Mouse (Mus musculus): ENCODE measurements around the gene Taok2. TPM values are rescaled to one million over a fixed set of nuclear protein-coding genes. Genes with fewer than 3 reads are reported as not detected.
A peak's percentile ranks its signal among the peaks of the same experiment; 100 is the strongest.

Gene Taok2
- polyA plus RNA-seq, 1 experiment from 2014 or later: 8.7 TPM

DNA sequence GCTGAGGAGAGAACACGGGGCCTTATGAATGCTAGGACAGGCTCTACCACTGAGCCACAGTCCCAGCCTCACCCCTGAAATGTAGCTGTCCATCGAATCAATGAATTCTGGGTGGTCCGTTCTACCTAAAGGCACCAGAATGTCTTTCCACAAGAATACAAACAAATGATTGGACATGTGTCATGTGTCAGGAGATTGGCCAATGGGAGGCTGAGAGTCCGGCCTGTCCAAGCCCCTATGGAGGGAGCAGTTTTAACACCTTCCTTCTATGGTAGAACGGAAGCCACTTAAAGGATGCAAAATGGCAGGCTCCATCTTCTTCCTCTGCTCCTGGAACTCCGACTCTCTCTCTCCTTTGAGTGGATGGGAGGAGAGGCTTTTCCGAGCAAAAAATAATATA lies 66.9 kb downstream of the Taok2 start:
- Histone ChIP-seq H3K36me3 (replicated peaks; ENCODE audit: insufficient read depth, low read length) (no peaks in the 10 kb centered on the region), H3K4me1 (ENCODE audit: insufficient read depth) (no peaks in the 10 kb centered on the region), H3K27ac (ENCODE audit: low read depth) (no peak overlapping the region), H3K4me2 (ENCODE audit: low read depth, low read length) (no peak overlapping the region), H3K9ac (replicated peaks) (no peak overlapping the region), H3K4me3 (ENCODE audit: low read depth, low read length) (no peak overlapping the region), H3K9me3 (ENCODE audit: low read length) (no peaks in the 10 kb centered on the region), H3K27me3 (ENCODE audit: insufficient read depth, low read length) (peaks cover 4% of the 10 kb centered on the region; the same call in 1 of the 2 replicates)
- WGBS (ENCODE audit: insufficient replicate concordance): 80% methylated on average over 7 of the region's 7 CpGs
- ATAC-seq (no peak), DNase-seq (no peak)
- no peak for TF ChIP-seq CTCF (IDR thresholded peaks at IDR 0.05; ENCODE audit: low read depth)
- TF ChIP-seq EP300 (IDR thresholded peaks at IDR 0.05; ENCODE audit: low read depth): no peak

DNA sequence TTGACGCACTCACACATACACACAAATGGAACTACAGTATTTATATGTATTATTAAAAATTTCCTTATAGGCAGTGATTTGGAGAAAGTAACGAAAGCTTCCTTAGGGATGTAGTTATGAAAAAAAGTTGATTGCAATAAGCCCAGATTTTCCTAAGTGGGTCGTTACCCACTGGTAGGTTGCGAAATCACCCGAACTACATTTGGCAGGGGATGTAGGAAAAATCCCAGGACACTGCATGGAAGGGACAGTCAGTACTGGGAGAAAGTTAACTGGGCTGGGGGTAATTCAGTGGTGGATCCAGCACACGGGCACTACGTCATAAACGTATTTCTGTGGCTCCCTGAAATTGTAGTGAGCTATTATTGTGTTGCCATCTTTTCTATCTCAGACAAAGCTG lies 68.0 kb downstream of the Taok2 start:
- TF ChIP-seq CTCF (IDR thresholded peaks at IDR 0.05; ENCODE audit: low read depth): no peak
- peak; percentile 69; the same call in 1 of the 2 replicates for TF ChIP-seq EP300 (IDR thresholded peaks at IDR 0.05; ENCODE audit: low read depth)
- WGBS (ENCODE audit: insufficient replicate concordance): 68% methylated on average over 8 of the region's 8 CpGs
- Histone ChIP-seq H3K27me3 (ENCODE audit: insufficient read depth, low read length) (no peaks in the 10 kb centered on the region), H3K9me3 (ENCODE audit: low read length) (no peaks in the 10 kb centered on the region), H3K4me3 (ENCODE audit: low read depth, low read length) (no peak overlapping the region), H3K9ac (replicated peaks) (no peak overlapping the region), H3K36me3 (replicated peaks; ENCODE audit: insufficient read depth, low read length) (no peaks in the 10 kb centered on the region), H3K4me1 (ENCODE audit: insufficient read depth) (no peaks in the 10 kb centered on the region), H3K27ac (ENCODE audit: low read depth) (no peak overlapping the region), H3K4me2 (ENCODE audit: low read depth, low read length) (no peak overlapping the region)
- DNase-seq (no peak), ATAC-seq (peak; percentile 36; the same call in 1 of the 2 replicates)

- no peaks in the 10 kb centered on the region for H3K9me3 ChIP-seq (ENCODE audit: low read length)
- H3K4me2 ChIP-seq (ENCODE audit: low read depth, low read length): no peak overlapping the region
- H3K4me1 ChIP-seq (ENCODE audit: insufficient read depth): no peaks in the 10 kb centered on the region
- no peaks in the 10 kb centered on the region for H3K36me3 ChIP-seq (replicated peaks; ENCODE audit: insufficient read depth, low read length)
- no peak for DNase-seq
- no peaks in the 10 kb centered on the region for H3K27me3 ChIP-seq (ENCODE audit: insufficient read depth, low read length)
- TF ChIP-seq CTCF (IDR thresholded peaks at IDR 0.05; ENCODE audit: low read depth) (no peak), EP300 (IDR thresholded peaks at IDR 0.05; ENCODE audit: low read depth) (no peak)
- no peak overlapping the region for H3K9ac ChIP-seq (replicated peaks)
- no peak overlapping the region for H3K27ac ChIP-seq (ENCODE audit: low read depth)
- no peak overlapping the region for H3K4me3 ChIP-seq (ENCODE audit: low read depth, low read length)
- ATAC-seq: no peak
- 67% methylated on average over 8 of the region's 8 CpGs for WGBS (ENCODE audit: insufficient replicate concordance)
Observed at GRCm38 (mm10) chr7:126815726-126816222, 68.7 kb downstream of the Taok2 start.

Other genes starting within 250 kb of the Taok2 start
- gene Sgf29, start 235.4 kb downstream of the Taok2 start, polyA plus RNA-seq (2015; fragmentation: Nextera tagmentation; extraction: Ambion mirVana): 22.7 and 22.8 TPM in 2 replicates
- 221 and 241 TPM in 2 replicates for gene Sult1a1, start 208.3 kb downstream of the Taok2 start, polyA plus RNA-seq (2015; fragmentation: Nextera tagmentation; extraction: Ambion mirVana)
- gene Bola2, start 189.3 kb downstream of the Taok2 start, polyA plus RNA-seq (2015; fragmentation: Nextera tagmentation; extraction: Ambion mirVana): 86.5 and 93.5 TPM in 2 replicates
- 2.6 and 3.7 TPM in 2 replicates for gene Slx1b, start 188.9 kb downstream of the Taok2 start, polyA plus RNA-seq (2015; fragmentation: Nextera tagmentation; extraction: Ambion mirVana)
- 121 and 130 TPM in 2 replicates for gene Coro1a, start 176.9 kb downstream of the Taok2 start, polyA plus RNA-seq (2015; fragmentation: Nextera tagmentation; extraction: Ambion mirVana)
- 20.3 and 21.0 TPM in 2 replicates for gene Mapk3, start 125.1 kb downstream of the Taok2 start, polyA plus RNA-seq (2015; fragmentation: Nextera tagmentation; extraction: Ambion mirVana)
- gene Gdpd3, start 118.4 kb downstream of the Taok2 start, polyA plus RNA-seq (2015; fragmentation: Nextera tagmentation; extraction: Ambion mirVana): 0.77 and 1.6 TPM in 2 replicates
- gene Ypel3, start 107.7 kb downstream of the Taok2 start, polyA plus RNA-seq (2015; fragmentation: Nextera tagmentation; extraction: Ambion mirVana): 65.0 and 74.7 TPM in 2 replicates
- 0.14 and 0.29 TPM in 2 replicates for gene Tbx6, start 103.2 kb downstream of the Taok2 start, polyA plus RNA-seq (2015; fragmentation: Nextera tagmentation; extraction: Ambion mirVana)
- 69.9 and 72.1 TPM in 2 replicates for gene Ppp4c, start 92.2 kb downstream of the Taok2 start, polyA plus RNA-seq (2015; fragmentation: Nextera tagmentation; extraction: Ambion mirVana)
- gene Fam57b, start 87.0 kb downstream of the Taok2 start, polyA plus RNA-seq (2015; fragmentation: Nextera tagmentation; extraction: Ambion mirVana): 0.06 and 0.09 TPM in 2 replicates
- gene 4930451I11Rik, start 53.1 kb downstream of the Taok2 start, polyA plus RNA-seq (2015; fragmentation: Nextera tagmentation; extraction: Ambion mirVana): not detected in 2 replicates
- gene Doc2a, start 37.3 kb downstream of the Taok2 start, polyA plus RNA-seq (2015; fragmentation: Nextera tagmentation; extraction: Ambion mirVana): not detected in 2 replicates
- 6.5 and 7.2 TPM in 2 replicates for gene Hirip3, start 22.7 kb downstream of the Taok2 start, polyA plus RNA-seq (2015; fragmentation: Nextera tagmentation; extraction: Ambion mirVana)
- gene Ino80e, start 22.3 kb downstream of the Taok2 start, polyA plus RNA-seq (2015; fragmentation: Nextera tagmentation; extraction: Ambion mirVana): 17.2 and 20.6 TPM in 2 replicates
- gene Tmem219, start 38.2 kb upstream of the Taok2 start, polyA plus RNA-seq (2015; fragmentation: Nextera tagmentation; extraction: Ambion mirVana): 35.6 and 38.4 TPM in 2 replicates
- gene Kctd13, start 44.2 kb upstream of the Taok2 start, polyA plus RNA-seq (2015; fragmentation: Nextera tagmentation; extraction: Ambion mirVana): 4.4 and 4.6 TPM in 2 replicates
- gene Asphd1, start 64.9 kb upstream of the Taok2 start, polyA plus RNA-seq (2015; fragmentation: Nextera tagmentation; extraction: Ambion mirVana): not detected in 2 replicates
- gene Sez6l2, start 65.9 kb upstream of the Taok2 start, polyA plus RNA-seq (2015; fragmentation: Nextera tagmentation; extraction: Ambion mirVana): 0.09 and 0.43 TPM in 2 replicates
- 33.2 and 37.4 TPM in 2 replicates for gene Cdipt, start 91.2 kb upstream of the Taok2 start, polyA plus RNA-seq (2015; fragmentation: Nextera tagmentation; extraction: Ambion mirVana)
- 0.68 and 1.0 TPM in 2 replicates for gene Cdiptos, start 91.4 kb upstream of the Taok2 start, polyA plus RNA-seq (2015; fragmentation: Nextera tagmentation; extraction: Ambion mirVana)
- 10.5 and 10.9 TPM in 2 replicates for gene Mvp, start 129.9 kb upstream of the Taok2 start, polyA plus RNA-seq (2015; fragmentation: Nextera tagmentation; extraction: Ambion mirVana)
- 0.26 TPM in 1 of 2 replicates, not detected in the other for gene Pagr1b, start 131.8 kb upstream of the Taok2 start, polyA plus RNA-seq (2015; fragmentation: Nextera tagmentation; extraction: Ambion mirVana)
- 12.2 and 13.8 TPM in 2 replicates for gene Pagr1a, start 132.6 kb upstream of the Taok2 start, polyA plus RNA-seq (2015; fragmentation: Nextera tagmentation; extraction: Ambion mirVana)
- gene Gm42742, start 136.4 kb upstream of the Taok2 start, polyA plus RNA-seq (2015; fragmentation: Nextera tagmentation; extraction: Ambion mirVana): 4.5 and 7.8 TPM in 2 replicates
- gene Prrt2, start 136.5 kb upstream of the Taok2 start, polyA plus RNA-seq (2015; fragmentation: Nextera tagmentation; extraction: Ambion mirVana): 0.18 TPM in 1 of 2 replicates, not detected in the other
- gene Maz, start 142.3 kb upstream of the Taok2 start, polyA plus RNA-seq (2015; fragmentation: Nextera tagmentation; extraction: Ambion mirVana): 20.0 and 24.0 TPM in 2 replicates
- gene Kif22, start 157.8 kb upstream of the Taok2 start, polyA plus RNA-seq (2015; fragmentation: Nextera tagmentation; extraction: Ambion mirVana): 45.4 and 47.4 TPM in 2 replicates
- gene Zg16, start 202.6 kb upstream of the Taok2 start, polyA plus RNA-seq (2015; fragmentation: Nextera tagmentation; extraction: Ambion mirVana): 0.59 and 1.8 TPM in 2 replicates
- 7.6 and 8.1 TPM in 2 replicates for gene AI467606, start 206.7 kb upstream of the Taok2 start, polyA plus RNA-seq (2015; fragmentation: Nextera tagmentation; extraction: Ambion mirVana)
- gene Qprt, start 237.5 kb upstream of the Taok2 start, polyA plus RNA-seq (2015; fragmentation: Nextera tagmentation; extraction: Ambion mirVana): 148 and 151 TPM in 2 replicates

Data from liver, postnatal 0 days (tissue).